Mouse (Mus musculus): Measurements from ENCODE around the gene Rassf3. TPM values are rescaled to one million over a fixed set of nuclear protein-coding genes. Genes with fewer than 3 reads are reported as not detected.

Gene Rassf3
- total and polyA plus RNA-seq, 3 experiments: 0.07 to 0.66 TPM; not detected in 1

GRCm38 (mm10) chr10:121468985-121469384, 7.2 kb downstream of the Rassf3 start:
- no peak for ATAC-seq (ENCODE audit: extremely low read depth, insufficient number of reproducible peaks, low FRiP score, poor library complexity, severe bottlenecking)
- H3K4me1 ChIP-seq (ENCODE audit: insufficient read depth, low read depth, low read length): peaks cover 3% of the 10 kb centered on the region

GRCm38 (mm10) chr10:121468261-121468660, 7.9 kb downstream of the Rassf3 start:
- no peaks in the 10 kb centered on the region for H3K36me3 ChIP-seq (replicated peaks)
- no peak overlapping the region for H3K4me3 ChIP-seq (ENCODE audit: low read depth, low read length)
- TF ChIP-seq GATA1 (IDR thresholded peaks at IDR 0.05; ENCODE audit: borderline replicate concordance, low read length): no peak
- TF ChIP-seq CTCF (IDR thresholded peaks at IDR 0.05; ENCODE audit: low read depth, low read length): no peak
- TF ChIP-seq POLR2AphosphoS5 (IDR thresholded peaks at IDR 0.05; ENCODE audit: insufficient replicate concordance, low read depth, low read length): no peak
- no peak for ATAC-seq (ENCODE audit: extremely low read depth, insufficient number of reproducible peaks, low FRiP score, poor library complexity, severe bottlenecking)
- peaks cover 3% of the 10 kb centered on the region for H3K9me3 ChIP-seq (replicated peaks)
- no peaks in the 10 kb centered on the region for H3K4me1 ChIP-seq (ENCODE audit: insufficient read depth, low read depth, low read length)
- peaks cover 2% of the 10 kb centered on the region; the same call in 1 of the 2 replicates for H3K27me3 ChIP-seq (ENCODE audit: insufficient read depth, low read length)
- no peak for DNase-seq (ENCODE audit: low spot score)

More at GRCm38 (mm10) chr10:121468985-121469384, 7.2 kb downstream of the Rassf3 start:
- H3K4me3 ChIP-seq (ENCODE audit: low read depth, low read length): no peak overlapping the region
- no peaks in the 10 kb centered on the region for H3K36me3 ChIP-seq (replicated peaks)
- TF ChIP-seq GATA1 (IDR thresholded peaks at IDR 0.05; ENCODE audit: borderline replicate concordance, low read length) (no peak), CTCF (IDR thresholded peaks at IDR 0.05; ENCODE audit: low read depth, low read length) (no peak), POLR2AphosphoS5 (IDR thresholded peaks at IDR 0.05; ENCODE audit: insufficient replicate concordance, low read depth, low read length) (no peak), GATA2 (IDR thresholded peaks at IDR 0.05; ENCODE audit: borderline replicate concordance, low read depth, low read length) (no peak), TAL1 (conservative IDR thresholded peaks at IDR 0.05; ENCODE audit: low read depth, low read length) (no peak)
- DNase-seq (ENCODE audit: low spot score): no peak
- H3K27me3 ChIP-seq (ENCODE audit: insufficient read depth, low read length): peaks cover 5% of the 10 kb centered on the region; the same call in 1 of the 2 replicates
- H3K9me3 ChIP-seq (replicated peaks): peaks cover 2% of the 10 kb centered on the region

GRCm38 (mm10) chr10:121467792-121468191, 8.4 kb downstream of the Rassf3 start:
- Histone ChIP-seq H3K36me3 (replicated peaks) (no peaks in the 10 kb centered on the region), H3K4me1 (ENCODE audit: insufficient read depth, low read depth, low read length) (no peaks in the 10 kb centered on the region), H3K27me3 (ENCODE audit: insufficient read depth, low read length) (peaks cover 2% of the 10 kb centered on the region; the same call in 1 of the 2 replicates), H3K4me3 (ENCODE audit: low read depth, low read length) (no peak overlapping the region), H3K9me3 (replicated peaks) (peaks cover 3% of the 10 kb centered on the region)
- ATAC-seq (ENCODE audit: extremely low read depth, insufficient number of reproducible peaks, low FRiP score, poor library complexity, severe bottlenecking) (no peak), DNase-seq (ENCODE audit: low spot score) (no peak)
- TF ChIP-seq GATA1 (IDR thresholded peaks at IDR 0.05; ENCODE audit: borderline replicate concordance, low read length) (no peak), GATA2 (IDR thresholded peaks at IDR 0.05; ENCODE audit: borderline replicate concordance, low read depth, low read length) (no peak), CTCF (IDR thresholded peaks at IDR 0.05; ENCODE audit: low read depth, low read length) (no peak), TAL1 (conservative IDR thresholded peaks at IDR 0.05; ENCODE audit: low read depth, low read length) (no peak), POLR2AphosphoS5 (IDR thresholded peaks at IDR 0.05; ENCODE audit: insufficient replicate concordance, low read depth, low read length) (no peak)

- Histone ChIP-seq H3K4me3 (ENCODE audit: low read depth, low read length) (no peak overlapping the region), H3K4me1 (ENCODE audit: insufficient read depth, low read depth, low read length) (no peaks in the 10 kb centered on the region), H3K27me3 (ENCODE audit: insufficient read depth, low read length) (peaks cover 2% of the 10 kb centered on the region; the same call in 1 of the 2 replicates), H3K36me3 (replicated peaks) (no peaks in the 10 kb centered on the region), H3K9me3 (replicated peaks) (peaks cover 3% of the 10 kb centered on the region)
- DNase-seq (ENCODE audit: low spot score) (no peak), ATAC-seq (ENCODE audit: extremely low read depth, insufficient number of reproducible peaks, low FRiP score, poor library complexity, severe bottlenecking) (no peak)
- no peak for TF ChIP-seq POLR2AphosphoS5 (IDR thresholded peaks at IDR 0.05; ENCODE audit: insufficient replicate concordance, low read depth, low read length)
- TF ChIP-seq TAL1 (conservative IDR thresholded peaks at IDR 0.05; ENCODE audit: low read depth, low read length): no peak
- TF ChIP-seq GATA2 (IDR thresholded peaks at IDR 0.05; ENCODE audit: borderline replicate concordance, low read depth, low read length): no peak
- TF ChIP-seq GATA1 (IDR thresholded peaks at IDR 0.05; ENCODE audit: borderline replicate concordance, low read length): no peak
Measured at GRCm38 (mm10) chr10:121467016-121467415, 9.1 kb downstream of the Rassf3 start.

GRCm38 (mm10) chr10:121465033-121465432, 11.1 kb downstream of the Rassf3 start:
- ATAC-seq (ENCODE audit: extremely low read depth, insufficient number of reproducible peaks, low FRiP score, poor library complexity, severe bottlenecking): no peak
- H3K9me3 ChIP-seq (replicated peaks): peaks cover 3% of the 10 kb centered on the region
- no peak for DNase-seq (ENCODE audit: low spot score)
- H3K4me1 ChIP-seq (ENCODE audit: insufficient read depth, low read depth, low read length): no peaks in the 10 kb centered on the region
- no peaks in the 10 kb centered on the region for H3K36me3 ChIP-seq (replicated peaks)
- no peak overlapping the region for H3K4me3 ChIP-seq (ENCODE audit: low read depth, low read length)
- H3K27me3 ChIP-seq (ENCODE audit: insufficient read depth, low read length): peaks cover 3% of the 10 kb centered on the region; the same call in 1 of the 2 replicates
- TF ChIP-seq GATA2 (IDR thresholded peaks at IDR 0.05; ENCODE audit: borderline replicate concordance, low read depth, low read length): no peak
- TF ChIP-seq CTCF (IDR thresholded peaks at IDR 0.05; ENCODE audit: low read depth, low read length): no peak
- TF ChIP-seq GATA1 (IDR thresholded peaks at IDR 0.05; ENCODE audit: borderline replicate concordance, low read length): no peak
- no peak for TF ChIP-seq POLR2AphosphoS5 (IDR thresholded peaks at IDR 0.05; ENCODE audit: insufficient replicate concordance, low read depth, low read length)
- no peak for TF ChIP-seq TAL1 (conservative IDR thresholded peaks at IDR 0.05; ENCODE audit: low read depth, low read length)

GRCm38 (mm10) chr10:121462162-121462881, 13.8 kb downstream of the Rassf3 start:
- DNase-seq (ENCODE audit: low spot score) (no peak), ATAC-seq (ENCODE audit: extremely low read depth, insufficient number of reproducible peaks, low FRiP score, poor library complexity, severe bottlenecking) (no peak)
- Histone ChIP-seq H3K9me3 (replicated peaks) (peaks cover 3% of the 10 kb centered on the region), H3K27me3 (ENCODE audit: insufficient read depth, low read length) (peaks cover 3% of the 10 kb centered on the region; the same call in 1 of the 2 replicates), H3K4me3 (ENCODE audit: low read depth, low read length) (no peak overlapping the region), H3K4me1 (ENCODE audit: insufficient read depth, low read depth, low read length) (no peaks in the 10 kb centered on the region), H3K36me3 (replicated peaks) (no peaks in the 10 kb centered on the region)
- no peak for TF ChIP-seq POLR2AphosphoS5 (IDR thresholded peaks at IDR 0.05; ENCODE audit: insufficient replicate concordance, low read depth, low read length)
- no peak for TF ChIP-seq TAL1 (conservative IDR thresholded peaks at IDR 0.05; ENCODE audit: low read depth, low read length)
- no peak for TF ChIP-seq GATA1 (IDR thresholded peaks at IDR 0.05; ENCODE audit: borderline replicate concordance, low read length)
- no peak for TF ChIP-seq GATA2 (IDR thresholded peaks at IDR 0.05; ENCODE audit: borderline replicate concordance, low read depth, low read length)
